Mouse (Mus musculus): ENCODE measurements at regions not wholly inside any gene's neighbourhood (a gene's known extent, or its start where the extent isn't known, plus 50 kb on each side); places are given as distances from the start of the nearest gene placed in this dataset.

GRCm38 (mm10) chr4:45715878-45716277, 82.9 kb upstream of the Aldh1b1 start:
- ATAC-seq (replicated peaks; ENCODE audit: insufficient number of reproducible peaks, low FRiP score, low TSS enrichment, poor library complexity, severe bottlenecking): no peak

DNA sequence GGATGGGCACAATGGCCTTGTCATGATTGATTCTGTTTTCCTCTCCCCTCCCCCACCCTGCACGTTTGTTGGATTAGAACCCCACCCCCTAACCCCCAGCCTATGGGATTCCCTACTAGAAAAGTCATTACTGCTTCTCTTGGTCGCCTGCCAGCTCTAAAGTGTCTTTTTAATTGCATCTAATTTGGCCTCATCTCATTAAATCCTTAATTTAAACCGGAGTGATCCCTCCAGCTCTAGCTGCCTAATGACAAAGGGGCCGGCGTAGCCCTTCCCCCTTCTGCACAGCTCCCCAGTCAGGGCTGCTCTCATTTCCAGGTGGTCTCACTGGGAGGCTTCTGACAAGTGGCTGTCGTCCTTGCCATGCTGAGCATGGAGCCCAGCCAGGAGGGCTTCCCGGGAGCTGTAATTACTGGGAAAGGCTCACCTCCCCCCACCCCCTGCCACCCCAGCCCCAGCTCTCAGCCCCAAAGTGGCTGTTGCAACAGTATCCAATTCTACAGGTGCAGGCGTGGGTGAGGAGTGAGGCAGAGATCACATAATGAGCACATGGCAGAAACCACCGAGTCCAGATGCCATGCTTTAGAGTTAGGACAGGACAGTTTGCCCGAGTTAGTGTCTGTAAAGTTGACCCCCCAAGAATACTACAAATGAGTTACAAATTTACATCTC, 84.8 kb upstream of the Aldh1b1 start:
- no peak for ATAC-seq (replicated peaks; ENCODE audit: insufficient number of reproducible peaks, low FRiP score, low TSS enrichment, poor library complexity, severe bottlenecking)

DNA sequence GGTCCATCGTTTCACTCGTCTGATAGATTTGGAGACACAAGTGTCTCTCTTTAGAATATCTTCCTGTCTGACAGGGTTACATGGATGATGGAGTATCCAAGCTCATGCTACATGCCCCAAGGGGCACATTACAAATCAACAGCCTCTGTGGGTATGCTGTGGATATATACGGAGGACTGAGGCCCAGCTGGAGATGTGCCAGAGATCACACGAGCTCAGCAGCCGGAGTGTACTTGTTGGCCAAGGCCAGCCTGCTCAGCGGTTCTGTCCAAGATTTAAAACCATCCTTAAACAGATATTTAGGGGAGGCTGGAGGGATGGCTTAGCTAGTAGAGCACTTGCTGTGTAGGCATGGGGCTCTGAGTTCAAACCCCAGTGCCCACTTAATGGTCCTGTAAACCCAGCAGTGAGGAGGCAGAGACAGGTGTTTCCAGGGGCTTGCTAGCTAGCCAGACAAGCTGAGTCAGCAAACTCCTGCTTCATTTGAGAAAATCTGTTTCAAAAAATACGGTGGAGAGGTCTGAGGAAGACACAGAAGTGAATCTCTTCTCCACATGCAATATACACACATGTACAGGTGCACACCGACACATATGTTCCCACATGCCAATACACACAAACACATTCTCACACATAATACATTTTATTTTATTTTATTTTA, 85.6 kb upstream of the Aldh1b1 start:
- no peak for ATAC-seq (replicated peaks; ENCODE audit: insufficient number of reproducible peaks, low FRiP score, low TSS enrichment, poor library complexity, severe bottlenecking)

GRCm38 (mm10) chr4:45703997-45704396, 94.8 kb upstream of the Aldh1b1 start:
- ATAC-seq (replicated peaks; ENCODE audit: insufficient number of reproducible peaks, low FRiP score, low TSS enrichment, poor library complexity, severe bottlenecking): no peak

- ATAC-seq (replicated peaks; ENCODE audit: insufficient number of reproducible peaks, low FRiP score, low TSS enrichment, poor library complexity, severe bottlenecking): no peak
Measured at GRCm38 (mm10) chr4:45699601-45700000, 99.2 kb upstream of the Aldh1b1 start.

- ATAC-seq (replicated peaks; ENCODE audit: insufficient number of reproducible peaks, low FRiP score, low TSS enrichment, poor library complexity, severe bottlenecking): no peak
Measured at GRCm38 (mm10) chr4:45695239-45695638, 103.6 kb upstream of the Aldh1b1 start.

DNA sequence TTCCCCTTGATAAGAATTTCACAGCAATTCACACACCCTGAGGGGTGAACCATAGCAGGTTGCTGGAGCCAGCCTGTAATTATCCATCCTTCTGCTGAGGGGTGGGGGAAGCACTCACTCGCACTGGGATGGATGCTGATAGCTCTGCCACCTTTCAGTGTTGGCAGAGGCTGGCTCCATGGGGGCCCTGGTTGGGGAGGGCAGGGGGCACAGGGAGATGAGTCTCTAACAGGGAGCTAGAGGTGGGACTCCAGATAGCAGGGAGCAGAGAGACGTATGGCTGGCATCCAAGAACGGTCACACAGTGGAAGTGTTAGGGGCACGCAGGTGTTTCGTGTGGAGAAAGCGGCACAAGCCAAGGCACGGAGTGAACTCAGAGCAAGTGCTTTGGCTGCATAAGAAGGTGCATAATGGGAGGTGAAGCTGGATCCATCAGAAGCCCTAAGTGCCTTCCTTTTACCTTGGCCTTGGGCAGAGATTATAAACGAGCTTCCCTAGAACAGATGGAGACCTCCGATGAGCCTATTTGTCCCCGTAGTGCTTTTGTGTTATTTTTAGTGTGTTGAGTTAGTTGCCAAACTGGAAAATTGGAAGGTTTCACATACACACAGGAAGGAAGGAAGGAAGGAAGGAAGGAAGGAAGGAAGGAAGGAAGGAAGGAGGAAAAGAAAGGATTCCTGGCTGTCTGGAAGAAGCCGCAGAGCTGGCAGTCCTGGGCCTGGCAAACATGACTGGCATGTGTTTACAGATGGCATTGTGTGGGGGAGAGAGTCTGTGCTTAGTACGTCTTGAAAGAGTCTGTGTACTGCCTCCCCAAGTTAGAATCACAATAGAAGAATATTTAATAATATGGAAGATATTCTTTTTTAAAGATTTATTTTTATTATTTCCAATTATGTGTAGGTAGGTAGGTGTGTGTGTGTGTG, 108.6 kb upstream of the Aldh1b1 start:
- no peak for ATAC-seq (replicated peaks; ENCODE audit: insufficient number of reproducible peaks, low FRiP score, low TSS enrichment, poor library complexity, severe bottlenecking)

GRCm38 (mm10) chr4:45689572-45689971, 109.2 kb upstream of the Aldh1b1 start:
- no peak for ATAC-seq (replicated peaks; ENCODE audit: insufficient number of reproducible peaks, low FRiP score, low TSS enrichment, poor library complexity, severe bottlenecking)

GRCm38 (mm10) chr4:45688233-45688632, 110.6 kb upstream of the Aldh1b1 start:
- no peak for ATAC-seq (replicated peaks; ENCODE audit: insufficient number of reproducible peaks, low FRiP score, low TSS enrichment, poor library complexity, severe bottlenecking)

DNA sequence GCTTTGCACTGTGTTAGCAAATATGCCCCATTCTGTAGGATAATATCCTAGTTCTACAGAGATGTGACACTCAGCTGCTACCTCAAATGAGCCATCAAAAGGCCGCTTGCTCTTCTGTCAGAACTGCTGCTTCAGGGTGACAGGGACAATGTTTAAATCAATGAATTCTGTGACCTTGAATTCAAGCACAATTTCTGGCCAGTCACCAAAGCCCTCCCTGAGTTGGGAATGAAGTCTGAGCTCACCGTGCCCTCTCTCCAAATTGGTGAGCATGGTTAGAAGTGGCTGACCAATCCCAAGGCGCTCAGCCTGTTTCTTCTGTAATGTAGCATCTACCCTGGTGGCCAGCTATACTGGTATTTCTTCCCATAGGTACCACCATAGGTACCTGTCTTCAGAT, 113.8 kb upstream of the Aldh1b1 start:
- ATAC-seq (replicated peaks; ENCODE audit: insufficient number of reproducible peaks, low FRiP score, low TSS enrichment, poor library complexity, severe bottlenecking): no peak

GRCm38 (mm10) chr4:45683205-45683604, 115.6 kb upstream of the Aldh1b1 start:
- no peak for ATAC-seq (replicated peaks; ENCODE audit: insufficient number of reproducible peaks, low FRiP score, low TSS enrichment, poor library complexity, severe bottlenecking)

DNA sequence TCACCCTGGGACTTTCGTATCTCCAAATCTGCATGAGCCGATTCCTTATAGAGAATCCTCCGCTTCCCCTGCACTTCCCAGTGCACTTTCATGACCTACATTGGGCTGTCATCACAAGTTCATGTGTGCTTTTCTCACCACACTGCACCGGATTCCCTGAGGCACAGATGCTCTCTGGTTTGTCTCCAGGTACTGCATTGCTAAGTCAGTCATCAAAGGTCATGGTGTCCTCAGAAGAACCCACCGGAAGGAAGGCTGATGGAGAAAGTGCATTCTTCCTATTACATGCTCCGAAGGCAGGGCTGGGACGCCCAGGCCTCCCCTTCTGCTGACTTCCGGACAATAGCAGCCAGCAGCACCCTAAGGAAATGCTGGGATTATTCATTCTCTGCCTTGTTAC, 116.1 kb upstream of the Aldh1b1 start:
- ATAC-seq (replicated peaks; ENCODE audit: insufficient number of reproducible peaks, low FRiP score, low TSS enrichment, poor library complexity, severe bottlenecking): no peak

GRCm38 (mm10) chr4:45676137-45676536, 122.7 kb upstream of the Aldh1b1 start:
- no peak for ATAC-seq (replicated peaks; ENCODE audit: insufficient number of reproducible peaks, low FRiP score, low TSS enrichment, poor library complexity, severe bottlenecking)

DNA sequence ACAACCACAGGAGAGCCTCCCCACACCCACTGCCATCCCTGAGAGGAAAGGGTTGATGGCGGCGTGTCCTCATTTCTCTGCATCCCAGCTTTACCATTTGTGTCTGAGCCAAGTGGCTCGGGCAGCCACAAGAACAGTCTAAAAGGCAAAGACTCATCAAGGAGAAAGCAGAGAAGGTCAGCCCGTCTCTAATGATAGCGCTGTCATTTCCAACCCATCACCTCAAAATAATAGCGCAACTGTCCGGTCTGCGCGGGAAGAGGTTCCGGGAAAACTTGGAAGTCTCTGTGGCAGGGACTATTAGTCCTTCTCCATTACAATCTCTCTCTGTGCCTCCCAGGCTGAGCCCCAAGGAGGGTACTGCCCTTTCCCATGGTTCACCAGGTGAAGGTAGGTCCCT, 124.5 kb upstream of the Aldh1b1 start:
- no peak for ATAC-seq (replicated peaks; ENCODE audit: insufficient number of reproducible peaks, low FRiP score, low TSS enrichment, poor library complexity, severe bottlenecking)

DNA sequence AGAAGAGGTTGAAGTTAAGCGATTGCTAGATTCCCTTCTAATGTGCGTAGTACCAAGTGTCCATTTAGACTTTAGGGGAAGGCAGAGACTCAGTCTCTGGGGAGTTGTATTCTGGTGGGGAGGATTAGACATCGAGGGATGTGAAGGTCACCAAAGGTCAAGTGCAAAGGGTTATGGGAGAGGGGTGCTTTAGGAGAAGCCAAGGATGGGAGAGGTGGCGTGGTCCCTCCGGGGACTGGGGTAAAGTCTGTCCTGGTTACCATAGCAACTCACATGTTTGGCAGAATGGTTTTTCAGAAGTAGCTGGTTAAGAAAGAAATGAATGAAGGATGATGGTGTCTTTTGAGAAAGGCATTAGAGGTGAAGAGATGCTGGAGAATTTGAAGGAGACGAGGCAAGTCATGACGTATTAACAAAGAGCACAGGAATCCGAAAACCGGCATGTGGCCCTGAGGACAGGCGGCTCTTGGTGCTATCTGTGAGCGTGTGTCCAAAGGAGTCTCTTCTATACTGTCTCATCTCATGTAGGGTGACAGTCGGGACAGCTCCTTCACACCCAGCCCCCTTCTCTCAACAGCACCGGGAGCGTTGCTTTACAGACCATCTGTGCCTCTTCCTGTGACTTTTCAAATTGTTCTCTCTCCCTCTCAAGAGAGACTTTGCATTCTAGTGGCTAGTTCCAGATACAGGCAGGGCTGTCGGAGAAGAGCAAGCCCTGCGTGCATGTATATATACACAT, 125.6 kb upstream of the Aldh1b1 start:
- ATAC-seq (replicated peaks; ENCODE audit: insufficient number of reproducible peaks, low FRiP score, low TSS enrichment, poor library complexity, severe bottlenecking): no peak

GRCm38 (mm10) chr4:45672262-45673076, 126.4 kb upstream of the Aldh1b1 start:
- no peak for ATAC-seq (replicated peaks; ENCODE audit: insufficient number of reproducible peaks, low FRiP score, low TSS enrichment, poor library complexity, severe bottlenecking)

DNA sequence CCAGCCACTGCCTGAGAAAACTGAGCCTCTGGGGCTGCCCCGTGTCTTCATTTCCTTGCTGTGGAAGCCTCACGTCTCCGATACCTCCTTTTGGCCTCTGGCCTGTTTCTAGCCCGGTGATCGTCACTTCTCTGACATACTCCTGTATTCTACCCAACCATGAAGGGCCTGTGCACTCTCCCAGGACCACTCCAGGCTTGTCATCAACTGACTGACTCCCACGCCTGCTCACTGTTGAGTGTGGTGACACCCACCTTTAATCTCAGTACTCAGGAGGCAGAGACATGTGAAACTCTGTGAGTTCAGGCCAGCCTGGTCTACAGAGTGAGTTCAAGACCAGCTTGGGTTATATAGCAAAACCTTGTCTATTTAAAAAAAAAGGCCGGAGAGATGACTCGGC, 132.1 kb upstream of the Shb start:
- no peak for ATAC-seq (replicated peaks; ENCODE audit: insufficient number of reproducible peaks, low FRiP score, low TSS enrichment, poor library complexity, severe bottlenecking)

GRCm38 (mm10) chr4:45657350-45657978, 125.2 kb upstream of the Shb start:
- no peak for ATAC-seq (replicated peaks; ENCODE audit: insufficient number of reproducible peaks, low FRiP score, low TSS enrichment, poor library complexity, severe bottlenecking)

All from monocyte, adult 5-6 weeks (primary cell).